Mouse (Mus musculus): ENCODE results near the gene Fastk. TPM values are rescaled to one million over a fixed set of nuclear protein-coding genes. Genes with fewer than 3 reads are reported as not detected.
"Not testable (repeated sequence)": the region's sequence is repeated elsewhere in the genome, so short reads cannot be mapped to it uniquely, and the experiment has no call there.

The Fastk gene
- polyA plus RNA-seq, 1 experiment from 2014 or later, result 65.1 TPM

DNA sequence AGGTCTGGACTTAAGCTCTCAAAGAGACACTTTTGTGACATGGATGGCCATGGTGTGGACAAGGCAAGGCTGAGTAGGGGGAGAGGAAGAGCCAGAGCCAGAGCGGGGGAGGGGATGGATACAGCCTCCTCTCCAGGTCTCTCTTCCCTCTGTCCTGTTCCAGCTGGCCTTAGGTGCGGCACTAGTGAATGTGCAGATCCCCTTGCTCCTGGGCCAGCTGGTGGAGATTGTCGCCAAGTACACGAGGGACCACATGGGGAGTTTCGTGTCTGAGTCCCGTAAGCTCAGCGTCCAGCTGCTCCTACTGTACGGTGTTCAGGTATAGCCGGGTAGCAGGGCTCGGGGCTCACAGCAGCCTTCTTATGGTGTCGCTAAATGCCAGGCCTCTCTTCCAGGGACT is 44.7 kb downstream of the Fastk start:
- DNase-seq (ENCODE audit: low spot score) (no peak), ATAC-seq (no peak)
- no peaks in the 10 kb centered on the region for H3K27me3 ChIP-seq (replicated peaks; ENCODE audit: insufficient read depth, low read length)
- H3K9ac ChIP-seq (replicated peaks; ENCODE audit: low read depth), result no peak overlapping the region
- TF ChIP-seq EP300 (IDR thresholded peaks at IDR 0.05), result no peak
- TF ChIP-seq CTCF (IDR thresholded peaks at IDR 0.05), result no peak
- H3K4me1 ChIP-seq (ENCODE audit: insufficient read depth, low read depth, low read length), result no peaks in the 10 kb centered on the region
- no peak overlapping the region for H3K27ac ChIP-seq (ENCODE audit: low read length)
- no peaks in the 10 kb centered on the region for H3K36me3 ChIP-seq (ENCODE audit: insufficient read depth, low read length)
- WGBS, result 91% methylated on average over 11 of the region's 11 CpGs
- H3K9me3 ChIP-seq (ENCODE audit: low read length), result no peaks in the 10 kb centered on the region
- no peak overlapping the region for H3K4me2 ChIP-seq (replicated peaks; ENCODE audit: low read depth, low read length)
- no peak overlapping the region for H3K4me3 ChIP-seq (ENCODE audit: low read depth, low read length)

DNA sequence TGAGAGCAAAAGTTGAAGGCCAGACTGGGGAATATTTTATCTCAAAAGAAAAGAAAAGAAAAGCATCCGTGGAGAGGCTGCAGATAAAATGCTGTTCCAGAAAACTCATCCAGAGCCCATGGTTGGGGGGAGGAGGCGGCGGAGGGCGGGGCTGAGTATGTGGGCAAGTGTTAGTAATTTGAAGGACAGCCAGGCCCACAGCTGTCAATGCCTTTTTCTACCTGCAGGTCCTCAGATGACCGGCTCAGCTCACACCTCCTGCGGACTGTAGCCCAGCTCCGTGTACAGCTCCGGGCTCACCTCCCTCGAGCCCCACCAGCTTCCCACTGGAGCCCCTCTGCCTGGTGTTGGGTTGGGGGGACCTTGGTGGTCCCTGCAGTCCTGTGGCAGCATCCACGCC is 45.4 kb downstream of the Fastk start:
- H3K4me3 ChIP-seq (ENCODE audit: low read depth, low read length), result no peak overlapping the region
- no peak overlapping the region for H3K4me2 ChIP-seq (replicated peaks; ENCODE audit: low read depth, low read length)
- no peaks in the 10 kb centered on the region for H3K27me3 ChIP-seq (replicated peaks; ENCODE audit: insufficient read depth, low read length)
- DNase-seq (ENCODE audit: low spot score), result no peak
- H3K9ac ChIP-seq (replicated peaks; ENCODE audit: low read depth), result no peak overlapping the region
- WGBS, result 80% methylated on average over 10 of the region's 10 CpGs
- no peaks in the 10 kb centered on the region for H3K9me3 ChIP-seq (ENCODE audit: low read length)
- ATAC-seq, result no peak
- no peaks in the 10 kb centered on the region for H3K4me1 ChIP-seq (ENCODE audit: insufficient read depth, low read depth, low read length)
- no peak for TF ChIP-seq EP300 (IDR thresholded peaks at IDR 0.05)
- no peak for TF ChIP-seq CTCF (IDR thresholded peaks at IDR 0.05)
- no peak overlapping the region for H3K27ac ChIP-seq (ENCODE audit: low read length)
- H3K36me3 ChIP-seq (ENCODE audit: insufficient read depth, low read length), result no peaks in the 10 kb centered on the region

GRCm38 (mm10) chr5:24396254-24396653 is 48.8 kb downstream of the Fastk start:
- not testable (repeated sequence) for ATAC-seq; H3K4me3 ChIP-seq (ENCODE audit: low read depth, low read length); H3K9me3 ChIP-seq (ENCODE audit: low read length); H3K9ac ChIP-seq (replicated peaks; ENCODE audit: low read depth); DNase-seq (ENCODE audit: low spot score); H3K4me2 ChIP-seq (replicated peaks; ENCODE audit: low read depth, low read length); H3K36me3 ChIP-seq (ENCODE audit: insufficient read depth, low read length); H3K27me3 ChIP-seq (replicated peaks; ENCODE audit: insufficient read depth, low read length); H3K27ac ChIP-seq (ENCODE audit: low read length); H3K4me1 ChIP-seq (ENCODE audit: insufficient read depth, low read depth, low read length)
- peak; percentile 14; the same call in 1 of the 2 replicates for TF ChIP-seq CTCF (IDR thresholded peaks at IDR 0.05)
- 83% methylated on average over 6 of the region's 6 CpGs for WGBS

DNA sequence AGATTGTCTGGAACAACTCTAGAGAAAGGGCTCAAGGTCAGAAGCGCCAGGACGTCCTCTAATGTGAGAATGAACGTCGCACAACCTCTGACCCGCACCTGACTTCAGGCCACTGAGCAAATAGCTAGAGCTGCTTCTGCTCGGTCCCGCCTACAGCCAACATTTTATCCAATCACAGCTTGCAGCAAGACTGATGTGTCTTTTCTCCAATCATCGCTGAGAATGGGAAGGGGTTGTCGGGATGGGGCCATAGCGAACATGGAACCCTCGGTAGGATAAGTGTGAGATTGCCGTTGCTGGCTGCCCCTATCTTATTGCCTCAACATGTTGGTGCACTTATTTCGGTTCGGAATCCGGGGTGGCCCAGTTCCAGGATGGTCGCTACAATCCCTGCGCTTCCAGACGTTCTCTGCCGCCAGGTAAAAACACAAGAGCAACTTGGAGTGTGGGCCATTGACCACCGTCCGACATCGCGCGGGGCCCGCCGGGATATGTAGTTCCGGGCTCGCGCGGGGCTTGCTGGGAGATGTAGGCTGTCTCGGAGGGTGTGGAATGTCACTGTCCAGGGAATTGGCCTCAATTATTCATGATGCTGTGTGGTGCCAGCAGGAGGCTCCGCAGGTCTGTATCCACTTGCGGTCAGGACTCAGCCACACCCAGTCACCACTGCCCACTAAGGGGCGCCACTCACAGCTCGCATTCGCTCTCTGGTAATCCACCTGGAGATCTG is 50.8 kb downstream of the Fastk start:
- Histone ChIP-seq H3K27ac (ENCODE audit: low read length) (peak overlapping the region; percentile 76), H3K36me3 (ENCODE audit: insufficient read depth, low read length) (no peaks in the 10 kb centered on the region), H3K4me2 (replicated peaks; ENCODE audit: low read depth, low read length) (peak overlapping the region; percentile 52), H3K9ac (replicated peaks; ENCODE audit: low read depth) (no peak overlapping the region; the same call in 1 of the 2 replicates), H3K27me3 (replicated peaks; ENCODE audit: insufficient read depth, low read length) (no peaks in the 10 kb centered on the region), H3K9me3 (ENCODE audit: low read length) (no peaks in the 10 kb centered on the region), H3K4me1 (ENCODE audit: insufficient read depth, low read depth, low read length) (peaks cover 5% of the 10 kb centered on the region; the same call in 1 of the 2 replicates), H3K4me3 (ENCODE audit: low read depth, low read length) (peak overlapping the region; percentile 67)
- DNase-seq (ENCODE audit: low spot score) (peak; percentile 98), ATAC-seq (peak; percentile 97)
- under 1% methylated on average over 36 of the region's 36 CpGs for WGBS
- no peak for TF ChIP-seq EP300 (IDR thresholded peaks at IDR 0.05)
- peak; percentile 83 for TF ChIP-seq CTCF (IDR thresholded peaks at IDR 0.05)

- DNase-seq (ENCODE audit: low spot score) (peak; percentile 92), ATAC-seq (peak; percentile 10)
- Histone ChIP-seq H3K36me3 (ENCODE audit: insufficient read depth, low read length) (no peaks in the 10 kb centered on the region), H3K27me3 (replicated peaks; ENCODE audit: insufficient read depth, low read length) (no peaks in the 10 kb centered on the region), H3K4me3 (ENCODE audit: low read depth, low read length) (peak within 1 kb of the TSS; percentile 67), H3K4me2 (replicated peaks; ENCODE audit: low read depth, low read length) (peak within 1 kb of the TSS; percentile 52), H3K4me1 (ENCODE audit: insufficient read depth, low read depth, low read length) (peaks cover 5% of the 10 kb centered on the region; the same call in 1 of the 2 replicates), H3K9me3 (ENCODE audit: low read length) (no peaks in the 10 kb centered on the region), H3K27ac (ENCODE audit: low read length) (peak within 1 kb of the TSS; percentile 76), H3K9ac (replicated peaks; ENCODE audit: low read depth) (no peak within 1 kb of the TSS; the same call in 1 of the 2 replicates)
- WGBS, result 13% methylated on average over 7 of the region's 7 CpGs
- TF ChIP-seq EP300 (IDR thresholded peaks at IDR 0.05) (no peak; the same call in 1 of the 2 replicates), CTCF (IDR thresholded peaks at IDR 0.05) (peak; percentile 94)
These were observed 51.6 kb downstream of the Fastk start, which contains the start of gene Abcb8 for GRCm38 (mm10) chr5:24393392-24393997. TSS of gene Abcb8 (plus strand) at chr5:24393663.

- TF ChIP-seq CTCF (IDR thresholded peaks at IDR 0.05) (no peak), EP300 (IDR thresholded peaks at IDR 0.05) (no peak; the same call in 1 of the 2 replicates)
- Histone ChIP-seq H3K9me3 (ENCODE audit: low read length) (no peaks in the 10 kb centered on the region), H3K4me3 (ENCODE audit: low read depth, low read length) (no peak overlapping the region), H3K4me1 (ENCODE audit: insufficient read depth, low read depth, low read length) (peaks cover 12% of the 10 kb centered on the region), H3K36me3 (ENCODE audit: insufficient read depth, low read length) (no peaks in the 10 kb centered on the region), H3K9ac (replicated peaks; ENCODE audit: low read depth) (no peak overlapping the region), H3K27ac (ENCODE audit: low read length) (no peak overlapping the region), H3K27me3 (replicated peaks; ENCODE audit: insufficient read depth, low read length) (0 out of 2 replicates have a peak, but pooled peaks cover under 1% of the 10 kb centered on the region), H3K4me2 (replicated peaks; ENCODE audit: low read depth, low read length) (no peak overlapping the region)
- no peak for DNase-seq (ENCODE audit: low spot score)
- no peak for ATAC-seq
- 52% methylated on average over 7 of the region's 7 CpGs for WGBS
These were observed 52.4 kb downstream of the Fastk start for GRCm38 (mm10) chr5:24392724-24393123.
